Mouse (Mus musculus) adrenal gland, adult 18-20 months (tissue): ENCODE measurements around the gene Gm44502. TPM values are rescaled to one million over a fixed set of nuclear protein-coding genes. Genes with fewer than 3 reads are reported as not detected.
A peak's percentile ranks its signal among the peaks of the same experiment; 100 is the strongest.

Experiments
- DNase-seq, 2 experiments: peaks; one replicate each; pipeline ENCODE4 v3.0.0; 2021 to 2022; ENCODE audit warnings: low spot score in 2 of 2
- total RNA-seq, 2 experiments: library from RNA; stranded (reverse); gene quantifications; 1 replicate in 1 of 2; 2 replicates in 1 of 2; pipeline ENCODE4 v1.2.3; 2021

Gene Gm44502
- total RNA-seq, 2 experiments from 2014 or later, result 1.5 to 2.7 TPM

DNA sequence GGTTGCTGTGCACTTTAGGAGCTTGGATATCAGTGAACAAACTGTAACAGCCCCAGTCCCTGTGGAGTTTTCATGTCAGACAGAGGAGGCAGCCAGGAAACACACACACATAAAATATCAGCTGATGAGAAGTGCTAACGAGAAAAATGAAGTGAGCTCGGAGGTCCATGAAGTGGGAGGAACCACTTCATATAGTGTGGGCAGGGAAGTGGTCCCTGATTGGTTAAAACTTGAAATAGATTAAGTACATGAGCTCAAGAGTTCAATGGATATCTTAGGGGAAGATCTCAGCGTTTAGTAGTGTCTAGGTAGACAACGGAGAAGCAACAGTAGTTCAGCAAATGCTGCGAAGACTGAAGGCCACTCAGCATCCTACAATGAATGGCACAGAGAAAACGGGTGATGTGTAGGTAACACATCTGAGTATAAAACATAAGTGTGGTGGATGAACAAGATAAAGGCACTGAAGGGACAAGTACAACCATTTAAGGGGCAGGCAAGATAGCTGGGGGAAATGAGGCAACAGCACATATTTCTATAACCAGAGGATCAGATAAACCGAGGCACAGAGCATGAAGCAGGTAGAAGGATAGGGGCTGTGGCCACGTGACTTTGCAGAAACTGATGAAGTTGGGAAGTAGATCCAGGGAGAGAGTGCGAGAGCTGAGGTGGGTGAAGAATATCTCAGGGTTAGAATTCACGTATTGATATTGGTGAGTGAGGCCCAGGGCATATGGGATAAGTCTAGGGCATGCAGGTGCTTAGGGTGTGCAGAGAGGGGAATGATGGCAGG lies 24.5 kb downstream of the Gm44502 start:
- no peak for DNase-seq

DNA sequence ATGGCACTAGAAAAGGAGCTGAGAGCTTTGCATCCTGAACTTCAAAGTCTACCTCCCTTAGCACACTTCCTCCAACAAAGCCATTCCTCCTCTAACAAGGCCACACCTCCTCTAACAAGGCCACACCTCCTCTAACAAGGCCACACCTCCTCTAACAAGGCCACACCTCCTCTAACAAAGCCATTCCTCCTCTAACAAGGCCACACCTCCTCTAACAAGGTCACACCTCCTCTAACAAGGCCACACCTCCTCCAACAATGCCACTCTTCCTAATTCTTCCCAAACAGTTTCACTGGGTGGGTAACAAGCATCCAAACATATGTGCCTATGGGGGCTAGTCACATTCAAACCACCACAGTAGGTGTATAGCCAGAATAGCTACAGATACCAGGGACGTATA lies 27.0 kb downstream of the Gm44502 start:
- DNase-seq, result no peak

GRCm38 (mm10) chr15:89399716-89400115 lies 29.8 kb downstream of the Gm44502 start:
- peak in 1 of 2 experiments; percentile 4 for DNase-seq

- no peak for DNase-seq
Measured at GRCm38 (mm10) chr15:89398146-89398545, 31.4 kb downstream of the Gm44502 start.

- DNase-seq, result no peak
Measured at GRCm38 (mm10) chr15:89396883-89397282, 32.6 kb downstream of the Gm44502 start.

- DNase-seq, result no peak
Measured at GRCm38 (mm10) chr15:89390081-89390480, 39.4 kb downstream of the Gm44502 start.

DNA sequence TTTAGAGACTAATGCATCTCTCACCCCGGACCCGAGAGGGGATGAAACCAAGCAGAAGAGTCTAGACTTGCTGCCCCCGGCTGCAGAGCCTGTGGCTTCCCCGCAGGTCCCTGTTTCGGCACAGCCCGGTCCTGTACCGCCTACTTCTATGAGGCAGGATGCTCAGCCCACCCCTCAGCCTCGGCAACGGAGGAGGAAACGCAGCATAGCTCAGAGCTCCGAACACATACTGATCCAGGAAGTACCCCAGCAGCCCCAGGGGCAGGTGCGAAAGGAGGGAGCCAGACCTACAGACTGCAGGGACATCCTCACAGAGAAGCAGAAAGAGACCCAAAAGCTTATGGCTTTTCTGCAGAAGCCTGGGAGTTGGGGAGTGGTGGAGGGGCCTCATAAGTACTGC lies 42.4 kb downstream of the Gm44502 start:
- peak in 1 of 2 experiments; percentile 7 for DNase-seq

DNA sequence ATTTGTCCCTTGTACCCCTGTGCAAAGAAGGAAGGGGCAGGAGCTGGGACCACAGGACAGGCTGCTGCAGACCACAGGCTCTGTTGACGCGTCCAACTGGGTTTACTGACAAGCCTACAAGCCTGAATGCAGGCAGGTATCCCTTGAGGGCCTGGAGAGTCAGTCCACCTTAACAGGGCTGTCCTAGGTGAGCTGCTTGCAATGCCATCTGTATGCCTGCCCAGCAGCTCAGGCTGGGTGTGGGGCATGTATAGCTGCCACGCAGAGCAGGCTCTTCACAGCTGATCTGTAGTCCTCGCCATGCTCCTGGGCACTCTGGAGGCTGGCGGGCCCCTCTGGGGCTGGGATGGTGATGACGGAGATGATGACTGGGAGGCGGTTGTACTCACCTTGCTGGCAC lies 44.9 kb downstream of the Gm44502 start, which contains the start of gene Klhdc7b:
TSS of gene Klhdc7b (plus strand) at position 301 of the 400 bp plus-strand sequence.
- no peak for DNase-seq

GRCm38 (mm10) chr15:89379429-89379828 lies 50.1 kb downstream of the Gm44502 start:
- DNase-seq, result no peak

GRCm38 (mm10) chr15:89378831-89379401 lies 50.6 kb downstream of the Gm44502 start, which contains the start of gene Odf3b:
Odf3b (minus strand) TSS chr15:89379282.
- DNase-seq, result no peak

- DNase-seq, result no peak
Measured at GRCm38 (mm10) chr15:89377938-89378828, 51.3 kb downstream of the Gm44502 start.

- DNase-seq, result no peak
Measured at GRCm38 (mm10) chr15:89377362-89377761, 52.1 kb downstream of the Gm44502 start.

GRCm38 (mm10) chr15:89376957-89377356 lies 52.5 kb downstream of the Gm44502 start, which contains the start of gene Tymp:
Tymp (minus strand) TSS chr15:89377039.
- DNase-seq, result no peak

- no peak for DNase-seq
Measured at GRCm38 (mm10) chr15:89376040-89376439, 53.5 kb downstream of the Gm44502 start.

- no peak for DNase-seq
Measured at GRCm38 (mm10) chr15:89374801-89375534, 54.5 kb downstream of the Gm44502 start.

GRCm38 (mm10) chr15:89374340-89374739 lies 55.2 kb downstream of the Gm44502 start:
- no peak for DNase-seq

GRCm38 (mm10) chr15:89373762-89374248 lies 55.7 kb downstream of the Gm44502 start, which contains the start of gene Sco2:
Sco2 (minus strand) TSS chr15:89373846.
- DNase-seq, result peak; percentile 94 to 97

DNA sequence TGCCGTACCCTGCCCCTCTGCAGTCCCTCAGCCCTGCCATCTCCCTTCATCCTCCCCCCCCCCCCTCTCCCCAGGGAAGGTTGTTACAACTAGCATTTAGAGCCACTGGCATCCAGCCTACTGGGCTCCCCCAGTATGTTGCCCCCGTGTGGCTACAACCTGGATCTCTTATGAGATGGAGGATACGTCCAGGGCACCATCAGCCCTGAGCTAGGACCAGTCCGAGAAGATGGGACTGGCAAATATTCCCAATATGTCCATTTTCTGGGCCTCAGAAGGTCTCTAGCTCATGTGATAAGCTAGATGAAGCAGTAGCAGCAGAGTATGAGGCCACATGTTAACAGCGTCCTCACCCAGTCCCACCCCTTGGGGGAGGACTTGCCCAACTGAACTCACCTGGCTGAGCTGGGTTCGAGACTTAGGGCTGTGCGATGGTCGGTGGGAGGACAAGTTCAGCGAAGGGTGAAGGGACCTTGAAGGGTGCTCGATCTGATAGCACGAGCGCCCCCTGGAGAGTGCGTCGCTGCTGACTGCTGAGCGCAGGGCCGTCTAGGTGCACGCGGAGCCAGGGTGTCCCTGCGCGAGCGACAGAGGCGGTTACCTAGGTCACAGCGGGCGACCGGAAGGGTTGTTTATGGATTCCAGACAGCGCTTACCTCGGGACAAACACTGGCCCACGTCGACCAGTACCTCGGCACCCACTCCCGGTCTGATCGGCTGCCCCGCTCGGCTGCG lies 56.3 kb downstream of the Gm44502 start:
- peak; percentile 76 to 84 for DNase-seq

DNA sequence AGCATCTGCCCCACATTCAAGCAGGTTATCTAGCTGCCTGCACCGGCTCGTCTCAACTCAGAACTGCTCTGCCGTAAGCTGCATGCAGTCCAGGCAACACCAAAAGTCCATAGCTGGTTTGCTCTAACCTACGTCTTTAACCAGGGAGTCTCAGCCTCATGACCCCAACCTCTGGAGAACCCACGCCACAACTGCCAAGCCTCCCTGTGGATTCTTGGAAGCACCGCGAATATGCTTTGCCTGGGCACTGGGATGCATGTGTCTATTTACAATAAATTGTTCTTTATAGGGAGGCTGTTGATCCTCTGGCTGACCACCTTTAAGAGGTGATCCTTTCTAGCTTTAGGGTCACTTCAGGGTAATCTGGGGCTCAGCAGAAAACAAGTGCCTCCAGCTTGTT lies 57.0 kb downstream of the Gm44502 start:
- DNase-seq, result no peak

- no peak for DNase-seq
Measured at GRCm38 (mm10) chr15:89372068-89372467, 57.4 kb downstream of the Gm44502 start.
